Mouse (Mus musculus) kidney, embryonic 14.5 days (tissue): ENCODE measurements at regions not wholly inside any gene's neighbourhood (a gene's known extent, or its start where the extent isn't known, plus 50 kb on each side); places are given as distances from the start of the nearest gene placed in this dataset.

Source experiments
- ATAC-seq: fragments of 200-750 bp; cut with Nextera tagmentation; 2 replicates; pipeline ENCODE4 v1.8.0; 2017; ENCODE audit warnings: moderate number of reproducible peaks, mild to moderate bottlenecking, moderate TSS enrichment, moderate library complexity; ENCODE audit not compliant: low FRiP score, low TSS enrichment
- H3K27ac ChIP-seq: fragments of 300-500 bp; sonication (generic); 2 replicates; pipeline ENCODE4 v1.5.1; 2014; ENCODE audit warnings: low read depth, mild to moderate bottlenecking, low read length, moderate library complexity, mixed read lengths
- H3K27me3 ChIP-seq: fragments of 300-500 bp; sonication (generic); 2 replicates; pipeline ENCODE4 v1.6.1; 2014; ENCODE audit warnings: mild to moderate bottlenecking, low read length; ENCODE audit not compliant: control insufficient read depth, insufficient read depth
- H3K36me3 ChIP-seq: fragments of 300-500 bp; sonication (generic); 2 replicates; pipeline ENCODE4 v1.6.1; 2014; ENCODE audit warnings: low read length, mixed read lengths; ENCODE audit not compliant: control insufficient read depth, insufficient read depth
- H3K4me1 ChIP-seq: fragments of 300-500 bp; sonication (generic); 2 replicates; pipeline ENCODE4 v1.6.1; 2014; ENCODE audit warnings: low read length, mixed read lengths; ENCODE audit not compliant: control insufficient read depth, insufficient read depth
- H3K4me2 ChIP-seq: fragments of 300-500 bp; sonication (generic); replicated peaks from 2 replicates; pipeline ENCODE4 v1.6.1; 2014; ENCODE audit warnings: low read depth, mild to moderate bottlenecking, low read length
- H3K4me3 ChIP-seq: fragments of 300-500 bp; sonication (generic); 2 replicates; pipeline ENCODE4 v1.5.1; 2014; ENCODE audit warnings: mild to moderate bottlenecking, low read length
- H3K9ac ChIP-seq: fragments of 300-500 bp; sonication (generic); 2 replicates; pipeline ENCODE4 v1.6.1; 2014; ENCODE audit warnings: low read depth, mild to moderate bottlenecking, low read length, moderate library complexity
- H3K9me3 ChIP-seq: fragments of 300-500 bp; sonication (generic); 2 replicates; pipeline ENCODE4 v1.6.1; 2016; ENCODE audit warnings: low read length; ENCODE audit not compliant: control insufficient read depth
- WGBS: fragments of 180-500 bp; shearing (Covaris S2); extraction: QIAGEN DNeasy Blood & Tissue Kit; methylation state at CpG from one replicate; pipeline ENCODE4 v1.1.7; 2014; 5-methylcytosine and 5-hydroxymethylcytosine counted together

DNA sequence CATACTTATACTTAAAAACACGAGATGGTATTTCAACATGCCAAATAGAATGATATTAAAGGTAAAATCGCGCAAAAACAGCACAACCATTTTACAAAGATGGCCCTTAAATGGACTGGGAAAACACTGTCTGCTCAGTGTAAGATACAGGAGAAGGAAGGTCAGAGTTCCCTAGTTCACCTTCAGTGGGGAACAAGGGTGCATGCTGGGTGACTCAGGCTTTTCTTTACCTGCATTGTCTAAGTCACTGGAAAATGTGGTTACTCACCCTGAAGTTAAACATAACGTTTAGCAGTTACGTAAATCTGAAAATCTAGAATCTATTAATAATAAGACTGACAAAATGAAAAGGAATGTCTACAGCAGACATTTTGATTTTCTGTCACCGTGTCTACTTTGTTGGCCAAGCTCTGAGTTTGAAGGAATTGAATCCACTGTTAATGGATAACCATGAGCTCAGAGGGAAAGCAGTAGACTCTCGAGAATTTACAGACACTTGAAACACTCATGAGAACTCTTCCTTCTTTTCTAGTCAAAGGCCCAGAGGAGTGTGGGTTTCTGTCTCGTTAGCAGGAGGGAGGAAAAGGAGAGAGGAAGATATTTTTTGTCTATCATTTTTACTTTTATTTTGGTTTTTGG lies 63.5 kb upstream of the Cdh6 start:
- ATAC-seq = no peak
- H3K4me1 ChIP-seq = no peaks in the 10 kb centered on the region
- H3K27ac ChIP-seq = no peak overlapping the region
- no peaks in the 10 kb centered on the region for H3K27me3 ChIP-seq
- no peaks in the 10 kb centered on the region for H3K36me3 ChIP-seq
- H3K4me2 ChIP-seq = no peak overlapping the region
- no peak overlapping the region for H3K9ac ChIP-seq
- no peak overlapping the region for H3K4me3 ChIP-seq
- 81% methylated on average over 8 of the region's 8 CpGs for WGBS
- no peaks in the 10 kb centered on the region for H3K9me3 ChIP-seq

DNA sequence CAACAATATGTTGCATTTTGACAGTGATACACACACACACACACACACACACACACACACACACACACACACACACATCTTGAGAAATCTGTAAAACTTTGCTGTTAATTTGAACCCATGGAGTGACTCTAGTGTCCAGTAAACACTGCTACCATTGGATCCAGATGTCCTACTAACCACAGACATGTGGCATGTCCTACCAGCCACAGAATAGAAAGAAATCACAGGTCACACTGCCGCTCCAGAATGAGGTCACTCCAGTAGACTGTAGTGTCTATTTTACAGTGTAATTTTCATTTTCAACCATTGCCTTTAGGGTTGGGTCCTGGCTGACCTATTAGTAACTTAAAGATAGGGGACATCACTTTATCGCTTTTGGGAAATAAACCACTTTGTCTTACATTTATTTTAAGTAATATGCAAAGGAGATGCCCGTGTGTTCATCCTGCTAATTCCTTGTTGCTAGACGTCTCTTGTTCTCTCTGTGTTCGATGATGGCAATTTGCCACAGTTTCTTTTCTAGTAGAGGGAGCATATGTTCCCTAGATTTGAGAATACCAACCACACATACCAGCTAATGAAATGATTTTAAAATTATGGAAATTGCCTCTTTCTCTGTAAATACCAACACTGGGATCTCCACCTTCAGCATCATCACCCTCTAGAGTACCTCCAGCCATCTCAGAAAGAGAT lies 59.2 kb upstream of the Cdh6 start:
- H3K4me2 ChIP-seq = no peak overlapping the region
- no peaks in the 10 kb centered on the region for H3K9me3 ChIP-seq
- H3K9ac ChIP-seq = no peak overlapping the region
- H3K27ac ChIP-seq = no peak overlapping the region
- H3K36me3 ChIP-seq = no peaks in the 10 kb centered on the region
- no peaks in the 10 kb centered on the region for H3K27me3 ChIP-seq
- no peaks in the 10 kb centered on the region for H3K4me1 ChIP-seq
- ATAC-seq = no peak
- H3K4me3 ChIP-seq = no peak overlapping the region
- 95% methylated on average over 5 of the region's 5 CpGs for WGBS

DNA sequence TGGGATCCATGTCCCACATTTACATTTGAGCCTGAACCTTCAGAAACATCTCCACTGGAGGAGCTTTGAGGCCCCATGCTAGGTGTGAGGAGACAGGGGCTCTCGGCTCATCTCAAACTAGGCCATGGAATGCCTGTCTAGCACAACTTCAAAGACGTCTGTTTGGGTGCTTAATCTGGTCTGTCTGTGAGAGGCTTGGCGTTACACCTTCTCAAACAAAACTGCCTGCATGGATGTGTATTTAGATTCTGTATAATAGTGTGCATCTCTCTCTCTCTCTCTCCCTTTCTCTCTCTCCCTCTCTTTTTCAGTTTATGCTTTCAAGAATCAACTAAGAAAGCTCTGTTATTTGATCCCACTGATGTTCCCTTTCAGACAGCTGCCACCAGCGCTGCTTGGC lies 58.1 kb upstream of the Cdh6 start:
- no peaks in the 10 kb centered on the region for H3K36me3 ChIP-seq
- ATAC-seq = no peak
- H3K4me1 ChIP-seq = no peaks in the 10 kb centered on the region
- no peaks in the 10 kb centered on the region for H3K9me3 ChIP-seq
- no peak overlapping the region for H3K4me3 ChIP-seq
- no peak overlapping the region for H3K27ac ChIP-seq
- H3K4me2 ChIP-seq = no peak overlapping the region
- WGBS = 18% methylated on average over 4 of the region's 4 CpGs
- H3K27me3 ChIP-seq = no peaks in the 10 kb centered on the region
- no peak overlapping the region for H3K9ac ChIP-seq

DNA sequence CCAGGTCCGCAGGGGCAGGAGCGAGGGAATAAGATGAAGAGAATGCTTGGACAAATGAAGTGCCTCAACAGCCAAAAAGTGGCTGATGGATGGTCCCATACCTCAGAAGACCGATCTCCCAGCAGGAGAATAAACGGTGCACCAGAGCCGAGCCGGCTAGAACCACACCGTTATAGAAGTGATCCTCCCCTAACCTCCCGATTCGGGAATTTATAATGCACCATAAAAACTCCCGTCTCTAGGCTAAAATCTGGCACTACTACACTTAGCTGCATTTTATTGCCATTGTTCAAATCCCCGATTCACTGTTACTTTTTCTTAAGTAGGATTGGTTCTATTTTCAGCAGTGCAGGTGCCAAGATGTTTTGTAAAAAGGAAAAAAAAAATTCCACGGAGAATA lies 54.6 kb upstream of the Cdh6 start:
- H3K4me3 ChIP-seq = no peak overlapping the region
- no peaks in the 10 kb centered on the region for H3K4me1 ChIP-seq
- H3K27me3 ChIP-seq = no peaks in the 10 kb centered on the region
- H3K36me3 ChIP-seq = no peaks in the 10 kb centered on the region
- H3K9me3 ChIP-seq = no peaks in the 10 kb centered on the region
- 80% methylated on average over 12 of the region's 12 CpGs for WGBS
- H3K4me2 ChIP-seq = no peak overlapping the region
- no peak for ATAC-seq
- no peak overlapping the region for H3K9ac ChIP-seq
- no peak overlapping the region for H3K27ac ChIP-seq
